Mouse (Mus musculus) testis, adult 2 months (tissue): ENCODE results near the gene H2-DMb1. TPM values are rescaled to one million over a fixed set of nuclear protein-coding genes. Genes with fewer than 3 reads are reported as not detected.

Experiments used
- H3K27ac ChIP-seq: fragments of 200-500 bp; 2 replicates; pipeline ENCODE4 v1.5.1; 2012; ENCODE audit warnings: low read depth, low read length; ENCODE audit not compliant: control insufficient read depth, insufficient read depth
- H3K27me3 ChIP-seq: fragments of 200-500 bp; 2 replicates; pipeline ENCODE4 v1.6.1; 2012; ENCODE audit warnings: mild to moderate bottlenecking, low read length, moderate library complexity; ENCODE audit not compliant: control insufficient read depth, insufficient read depth
- H3K36me3 ChIP-seq: fragments of 200-500 bp; 2 replicates; pipeline ENCODE4 v1.6.1; 2012; ENCODE audit warnings: mild to moderate bottlenecking, low read length; ENCODE audit not compliant: control insufficient read depth, insufficient read depth
- H3K4me1 ChIP-seq: fragments of 200-500 bp; 2 replicates; pipeline ENCODE4 v1.6.1; 2012; ENCODE audit warnings: low read length; ENCODE audit not compliant: control insufficient read depth, insufficient read depth
- H3K4me3 ChIP-seq: fragments of 200-500 bp; 2 replicates; pipeline ENCODE4 v1.5.1; 2012; ENCODE audit warnings: low read depth, mild to moderate bottlenecking, low read length, moderate library complexity, mixed read lengths; ENCODE audit not compliant: control insufficient read depth
- CTCF ChIP-seq: fragments of 200-500 bp; IDR thresholded peaks from 2 replicates; pipeline ENCODE4 v1.5.1; 2012; ENCODE audit warnings: low read depth, mild to moderate bottlenecking, inconsistent platforms, low read length, moderate library complexity; ENCODE audit not compliant: control insufficient read depth, insufficient read depth, insufficient replicate concordance
- POLR2A ChIP-seq: fragments of 200-500 bp; IDR thresholded peaks from 2 replicates; pipeline ENCODE4 v1.6.1; 2012; ENCODE audit warnings: low read depth, mild to moderate bottlenecking, inconsistent platforms, low read length, moderate library complexity; ENCODE audit not compliant: control insufficient read depth
- polyA plus RNA-seq: library from polyadenylated mRNA; depleted of rRNA; stranded (reverse); fragments of >200 nt; gene quantifications from 2 replicates; pipeline ENCODE4 v1.2.3, GENCODE M21; 2012

Gene H2-DMb1
- polyA plus RNA-seq, 1 experiment, result 9.5 TPM

DNA sequence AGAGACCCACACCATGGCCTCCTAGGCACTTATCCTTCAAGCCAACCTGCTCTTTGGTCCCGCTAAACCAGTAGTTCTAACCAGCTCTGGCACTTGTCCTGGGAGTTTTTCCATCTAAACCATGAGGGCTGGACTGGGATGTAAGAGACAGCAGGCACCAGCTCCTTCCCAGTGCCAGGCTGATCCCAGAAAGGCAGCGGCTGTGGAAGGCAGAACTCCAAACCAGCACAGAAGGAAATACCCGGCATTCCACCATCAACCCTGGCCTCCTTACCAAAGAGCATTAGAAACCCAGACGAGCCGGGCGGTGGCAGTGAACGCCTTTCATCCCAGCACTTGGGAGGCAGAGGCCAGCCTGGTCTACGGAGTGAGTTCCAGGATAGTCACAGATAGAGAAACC lies 42.6 kb upstream of the H2-DMb1 start:
- H3K27ac ChIP-seq, result no peak overlapping the region
- H3K36me3 ChIP-seq, result peaks cover 7% of the 10 kb centered on the region
- H3K27me3 ChIP-seq, result no peaks in the 10 kb centered on the region
- H3K4me3 ChIP-seq, result no peak overlapping the region
- no peak for TF ChIP-seq CTCF
- H3K4me1 ChIP-seq, result no peaks in the 10 kb centered on the region; the same call in 1 of the 2 replicates

DNA sequence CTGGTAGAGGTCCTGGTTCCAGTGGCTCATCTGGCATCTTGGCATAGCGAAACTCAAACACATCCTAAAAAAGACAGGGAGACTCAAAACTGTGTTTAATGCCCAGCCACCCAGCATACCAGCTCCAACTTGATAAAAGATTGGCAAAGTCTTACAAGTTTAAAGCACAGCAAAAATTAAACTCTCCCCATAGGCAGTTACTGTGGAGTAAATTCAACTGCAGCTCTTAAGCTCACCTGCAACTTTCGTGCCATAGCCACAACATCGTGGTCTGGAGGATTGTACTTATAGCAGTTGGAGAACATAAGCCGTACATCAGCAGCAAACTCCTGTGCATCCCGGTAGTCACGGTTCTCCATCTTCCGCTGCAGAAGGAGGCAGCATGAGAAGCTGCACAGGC lies 38.8 kb upstream of the H2-DMb1 start:
- Histone ChIP-seq H3K4me1 (peaks cover 2% of the 10 kb centered on the region), H3K4me3 (no peak overlapping the region), H3K27ac (no peak overlapping the region), H3K27me3 (no peaks in the 10 kb centered on the region), H3K36me3 (peaks cover 18% of the 10 kb centered on the region)
- TF ChIP-seq POLR2A (no peak), CTCF (no peak)

DNA sequence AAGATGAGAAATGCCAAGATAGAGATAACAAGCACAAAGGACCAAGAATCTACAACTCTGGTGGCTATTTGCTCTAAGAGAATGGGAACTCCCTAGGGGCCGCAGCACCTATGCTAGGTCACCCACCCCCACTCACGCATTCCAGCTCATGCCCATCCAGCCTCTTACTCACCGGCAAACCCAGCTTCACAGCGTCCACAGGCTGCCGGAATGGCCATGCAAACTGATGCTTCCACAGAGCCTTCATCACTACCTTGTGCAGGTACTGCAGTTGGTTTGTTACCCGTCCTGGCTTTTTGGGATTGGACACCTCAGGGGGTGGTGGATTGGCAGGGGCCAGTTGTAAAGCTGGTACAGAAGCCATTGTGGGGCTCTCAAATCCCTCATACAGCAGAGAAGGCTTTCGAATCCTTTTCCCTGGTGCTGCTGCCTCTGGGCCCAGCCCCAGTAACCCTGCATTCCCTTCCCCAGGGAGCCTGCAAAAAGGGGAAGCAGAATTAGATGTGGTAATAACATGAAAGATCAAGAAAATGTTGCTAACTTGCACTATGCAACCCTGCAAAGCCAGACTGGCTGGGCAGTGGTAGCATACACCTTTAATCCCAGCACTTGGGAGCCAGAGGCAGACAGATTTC lies 36.0 kb upstream of the H2-DMb1 start:
- Histone ChIP-seq H3K27ac (no peak overlapping the region), H3K4me1 (peaks cover 9% of the 10 kb centered on the region), H3K27me3 (no peaks in the 10 kb centered on the region), H3K36me3 (peaks cover 18% of the 10 kb centered on the region), H3K4me3 (peak overlapping the region; percentile 77)
- no peak for TF ChIP-seq CTCF

- peak overlapping the region; percentile 95 for H3K27ac ChIP-seq
- H3K27me3 ChIP-seq, result no peaks in the 10 kb centered on the region
- peak overlapping the region; percentile 96 for H3K4me3 ChIP-seq
- TF ChIP-seq POLR2A, result no peak
- TF ChIP-seq CTCF, result no peak
- peaks cover 18% of the 10 kb centered on the region for H3K36me3 ChIP-seq
- peaks cover 11% of the 10 kb centered on the region for H3K4me1 ChIP-seq
Measured at GRCm38 (mm10) chr17:34117421-34118112, 35.3 kb upstream of the H2-DMb1 start.

DNA sequence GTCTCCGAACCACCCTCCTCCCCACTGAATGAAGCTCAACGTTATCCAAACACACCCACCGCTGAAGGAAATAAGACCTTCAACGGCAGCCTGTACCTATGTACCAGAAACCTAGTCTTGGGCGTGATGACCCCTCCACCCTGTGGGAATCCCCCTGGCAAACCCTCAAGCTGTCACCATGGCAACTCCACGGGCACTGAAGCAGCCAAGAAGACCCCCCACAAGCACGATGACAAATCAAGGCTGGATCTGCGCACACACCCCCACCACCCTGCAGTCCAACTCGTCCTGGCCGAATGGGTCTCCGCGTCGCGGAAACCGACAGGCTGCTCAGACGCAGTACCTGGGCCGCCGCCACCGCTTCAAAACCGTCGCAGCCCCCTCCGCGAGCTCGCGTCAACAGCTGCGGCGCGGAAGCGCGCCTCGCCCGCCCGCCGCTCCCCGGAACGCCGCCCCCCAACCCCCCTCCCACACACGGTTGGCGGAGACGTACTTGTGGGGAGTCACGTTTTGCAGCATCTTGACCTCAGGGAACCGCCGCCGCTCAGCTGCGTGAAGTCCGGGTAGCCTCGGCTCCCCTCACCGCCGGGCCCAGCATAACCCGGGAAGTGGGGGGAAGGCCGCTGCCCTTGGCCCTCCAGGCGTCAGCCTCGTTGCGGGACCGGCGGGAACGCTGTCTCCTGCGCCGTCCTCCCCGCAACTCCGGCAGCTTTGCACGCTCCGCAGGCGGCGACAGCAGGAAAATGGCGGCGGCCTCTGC lies 34.6 kb upstream of the H2-DMb1 start:
- Histone ChIP-seq H3K27me3 (no peaks in the 10 kb centered on the region), H3K4me1 (peaks cover 11% of the 10 kb centered on the region), H3K4me3 (peak overlapping the region; percentile 96), H3K36me3 (peaks cover 18% of the 10 kb centered on the region), H3K27ac (peak overlapping the region; percentile 95)
- peak; percentile 9; the same call in 1 of the 2 replicates for TF ChIP-seq CTCF
- peak; percentile 35; the same call in 1 of the 2 replicates for TF ChIP-seq POLR2A

- H3K27me3 ChIP-seq, result no peaks in the 10 kb centered on the region
- no peak for TF ChIP-seq CTCF
- no peak for TF ChIP-seq POLR2A
- peak overlapping the region; percentile 95 for H3K27ac ChIP-seq
- peaks cover 14% of the 10 kb centered on the region for H3K36me3 ChIP-seq
- H3K4me1 ChIP-seq, result peaks cover 14% of the 10 kb centered on the region
- peak overlapping the region; percentile 96 for H3K4me3 ChIP-seq
Measured at GRCm38 (mm10) chr17:34118873-34119248, 34.0 kb upstream of the H2-DMb1 start.
